Mouse (Mus musculus) kidney, embryonic 16.5 days (tissue): ENCODE data around the gene Atp2b2. TPM values are rescaled to one million over a fixed set of nuclear protein-coding genes. Genes with fewer than 3 reads are reported as not detected.

Experiments used
- ATAC-seq: fragments of 200-750 bp; cut with Nextera tagmentation; 2 replicates; pipeline ENCODE4 v1.8.0; 2017; ENCODE audit warnings: moderate TSS enrichment; ENCODE audit not compliant: low FRiP score, low TSS enrichment
- H3K27ac ChIP-seq: fragments of 300-500 bp; sonication (generic); 2 replicates; pipeline ENCODE4 v1.5.1; 2014; ENCODE audit warnings: low read length
- H3K27me3 ChIP-seq: fragments of 300-500 bp; sonication (generic); 2 replicates; pipeline ENCODE4 v1.6.1; 2014; ENCODE audit warnings: low read length, control low read depth, mixed read lengths; ENCODE audit not compliant: insufficient read depth
- H3K36me3 ChIP-seq: fragments of 300-500 bp; sonication (generic); 2 replicates; pipeline ENCODE4 v1.6.1; 2014; ENCODE audit warnings: low read length, control low read depth, mixed read lengths; ENCODE audit not compliant: insufficient read depth
- H3K4me1 ChIP-seq: fragments of 300-500 bp; sonication (generic); 2 replicates; pipeline ENCODE4 v1.6.1; 2014; ENCODE audit warnings: low read length, control low read depth, mixed read lengths; ENCODE audit not compliant: insufficient read depth
- H3K4me2 ChIP-seq: fragments of 300-500 bp; sonication (generic); replicated peaks from 2 replicates; pipeline ENCODE4 v1.6.1; 2014; ENCODE audit warnings: low read depth, low read length
- H3K4me3 ChIP-seq: fragments of 300-500 bp; sonication (generic); 2 replicates; pipeline ENCODE4 v1.5.1; 2014; ENCODE audit warnings: mild to moderate bottlenecking, low read length
- H3K9ac ChIP-seq: fragments of 300-500 bp; sonication (generic); replicated peaks from 2 replicates; pipeline ENCODE4 v1.6.1; 2014; ENCODE audit warnings: low read length
- H3K9me3 ChIP-seq: fragments of 300-500 bp; sonication (generic); 2 replicates; pipeline ENCODE4 v1.6.1; 2016; ENCODE audit warnings: low read length, control low read depth
- WGBS: fragments of 180-500 bp; shearing (Covaris S2); extraction: QIAGEN DNeasy Blood & Tissue Kit; methylation state at CpG from one replicate; pipeline ENCODE4 v1.1.7; 2014; 5-methylcytosine and 5-hydroxymethylcytosine counted together
- polyA plus RNA-seq: library from polyadenylated mRNA; unstranded; fragments of >200 nt; fragmentation: Nextera tagmentation; extraction: Ambion mirVana; gene quantifications from 2 replicates; pipeline ENCODE4 v1.2.1, GENCODE M21; 2015

The Atp2b2 gene
- polyA plus RNA-seq, 1 experiment from 2014 or later: 0.09 TPM

- Histone ChIP-seq H3K4me2 (no peak overlapping the region), H3K27ac (no peak overlapping the region), H3K9me3 (no peaks in the 10 kb centered on the region), H3K9ac (no peak overlapping the region), H3K4me3 (no peak overlapping the region), H3K36me3 (no peaks in the 10 kb centered on the region), H3K27me3 (no peaks in the 10 kb centered on the region), H3K4me1 (no peaks in the 10 kb centered on the region)
- ATAC-seq: no peak
- WGBS: 86% methylated on average over 2 of the region's 2 CpGs
Observed at GRCm38 (mm10) chr6:113961658-113962057, 80.8 kb downstream of the Atp2b2 start.

- no peaks in the 10 kb centered on the region for H3K4me1 ChIP-seq
- no peak overlapping the region for H3K4me2 ChIP-seq
- no peak overlapping the region for H3K4me3 ChIP-seq
- H3K27ac ChIP-seq: no peak overlapping the region
- H3K27me3 ChIP-seq: no peaks in the 10 kb centered on the region
- 69% methylated on average over 1 of the region's 1 CpGs for WGBS
- ATAC-seq: no peak
- H3K9ac ChIP-seq: no peak overlapping the region
- H3K36me3 ChIP-seq: no peaks in the 10 kb centered on the region
- H3K9me3 ChIP-seq: no peaks in the 10 kb centered on the region
Observed at GRCm38 (mm10) chr6:113959336-113959735, 83.1 kb downstream of the Atp2b2 start.

- H3K27me3 ChIP-seq: no peaks in the 10 kb centered on the region
- no peak overlapping the region for H3K9ac ChIP-seq
- H3K4me1 ChIP-seq: no peaks in the 10 kb centered on the region
- H3K4me2 ChIP-seq: no peak overlapping the region
- no peak overlapping the region for H3K27ac ChIP-seq
- H3K4me3 ChIP-seq: no peak overlapping the region
- no peaks in the 10 kb centered on the region for H3K9me3 ChIP-seq
- H3K36me3 ChIP-seq: no peaks in the 10 kb centered on the region
- 68% methylated on average over 2 of the region's 2 CpGs for WGBS
- no peak for ATAC-seq
Observed at GRCm38 (mm10) chr6:113958714-113959113, 83.7 kb downstream of the Atp2b2 start.

DNA sequence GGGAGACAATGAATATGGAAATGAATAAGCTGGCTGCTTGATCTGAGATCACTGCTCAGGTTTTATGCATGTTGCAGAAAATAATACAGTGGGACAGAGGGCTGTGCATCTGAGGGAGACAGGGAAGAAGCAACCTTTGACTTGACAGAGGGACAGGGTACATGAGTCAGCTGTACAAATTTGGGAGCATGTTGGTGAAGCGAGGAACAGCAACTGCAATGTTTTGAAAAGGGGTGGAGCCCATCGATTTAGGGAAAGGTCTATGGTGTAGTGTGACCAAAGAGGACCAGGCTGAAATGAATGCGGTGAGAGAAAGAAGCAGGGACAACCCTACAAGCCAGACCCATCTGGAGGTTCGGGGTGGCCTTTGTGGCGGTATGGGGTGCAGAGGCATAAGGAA is 84.4 kb downstream of the Atp2b2 start:
- H3K9me3 ChIP-seq: no peaks in the 10 kb centered on the region
- no peak for ATAC-seq
- no peak overlapping the region for H3K4me2 ChIP-seq
- H3K27ac ChIP-seq: no peak overlapping the region
- H3K36me3 ChIP-seq: no peaks in the 10 kb centered on the region
- no peak overlapping the region for H3K9ac ChIP-seq
- H3K4me1 ChIP-seq: no peaks in the 10 kb centered on the region
- H3K4me3 ChIP-seq: no peak overlapping the region
- 82% methylated on average over 5 of the region's 5 CpGs for WGBS
- no peaks in the 10 kb centered on the region for H3K27me3 ChIP-seq

GRCm38 (mm10) chr6:113957232-113957940 is 85.0 kb downstream of the Atp2b2 start:
- no peak overlapping the region for H3K9ac ChIP-seq
- H3K36me3 ChIP-seq: no peaks in the 10 kb centered on the region
- no peaks in the 10 kb centered on the region for H3K27me3 ChIP-seq
- H3K4me3 ChIP-seq: no peak overlapping the region
- no peak overlapping the region for H3K4me2 ChIP-seq
- no peaks in the 10 kb centered on the region for H3K9me3 ChIP-seq
- no peaks in the 10 kb centered on the region for H3K4me1 ChIP-seq
- no peak overlapping the region for H3K27ac ChIP-seq
- WGBS: 79% methylated on average over 19 of the region's 19 CpGs
- ATAC-seq: no peak

DNA sequence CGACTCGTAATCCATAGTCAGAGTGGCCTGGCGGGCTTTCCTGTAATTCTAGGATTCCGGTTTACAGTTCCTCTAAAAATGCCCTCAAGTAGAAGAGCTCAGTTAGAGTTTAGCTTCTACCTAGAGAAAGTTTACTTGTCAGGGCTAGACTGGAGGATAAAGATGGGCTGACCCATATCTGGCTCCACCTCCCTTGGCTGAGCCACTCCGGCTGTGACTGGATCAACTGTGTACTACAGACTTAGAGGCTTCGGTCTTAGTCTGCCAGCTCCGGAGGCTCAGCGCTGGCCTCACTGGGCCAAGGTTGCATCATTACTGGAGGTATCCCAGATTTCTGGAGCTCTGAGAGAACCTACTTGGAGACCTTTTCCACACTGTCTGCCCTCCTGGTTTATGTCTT is 94.9 kb downstream of the Atp2b2 start:
- Histone ChIP-seq H3K27me3 (no peaks in the 10 kb centered on the region), H3K27ac (no peak overlapping the region), H3K4me2 (no peak overlapping the region), H3K4me1 (no peaks in the 10 kb centered on the region), H3K9ac (no peak overlapping the region), H3K4me3 (no peak overlapping the region), H3K9me3 (no peaks in the 10 kb centered on the region), H3K36me3 (no peaks in the 10 kb centered on the region)
- 83% methylated on average over 8 of the region's 8 CpGs for WGBS
- no peak for ATAC-seq

DNA sequence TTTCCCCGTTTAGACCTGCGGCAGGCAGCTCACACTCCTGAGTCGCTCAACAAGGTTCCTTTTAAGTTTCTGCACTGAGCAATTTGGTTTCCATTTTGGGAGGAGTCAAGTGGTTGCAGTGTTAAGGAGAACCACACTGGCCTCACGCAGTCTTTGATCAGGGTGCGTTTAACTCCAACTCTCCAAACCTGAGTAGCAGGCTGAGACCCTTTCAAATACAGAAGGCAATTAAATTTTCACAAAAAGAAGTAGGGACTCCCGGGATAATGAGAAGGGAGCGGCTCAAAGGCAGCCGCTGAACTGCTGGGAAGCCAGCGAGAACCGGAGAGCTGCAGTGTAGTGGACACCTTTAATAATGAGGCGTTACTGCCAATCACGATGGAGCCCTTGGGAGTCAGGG is 100.1 kb downstream of the Atp2b2 start:
- Histone ChIP-seq H3K27me3 (no peaks in the 10 kb centered on the region), H3K9me3 (no peaks in the 10 kb centered on the region), H3K4me2 (no peak overlapping the region), H3K9ac (no peak overlapping the region), H3K4me1 (no peaks in the 10 kb centered on the region), H3K27ac (no peak overlapping the region), H3K36me3 (no peaks in the 10 kb centered on the region), H3K4me3 (no peak overlapping the region)
- ATAC-seq: no peak
- 9% methylated on average over 12 of the region's 12 CpGs for whole genome bisulfite sequencing

DNA sequence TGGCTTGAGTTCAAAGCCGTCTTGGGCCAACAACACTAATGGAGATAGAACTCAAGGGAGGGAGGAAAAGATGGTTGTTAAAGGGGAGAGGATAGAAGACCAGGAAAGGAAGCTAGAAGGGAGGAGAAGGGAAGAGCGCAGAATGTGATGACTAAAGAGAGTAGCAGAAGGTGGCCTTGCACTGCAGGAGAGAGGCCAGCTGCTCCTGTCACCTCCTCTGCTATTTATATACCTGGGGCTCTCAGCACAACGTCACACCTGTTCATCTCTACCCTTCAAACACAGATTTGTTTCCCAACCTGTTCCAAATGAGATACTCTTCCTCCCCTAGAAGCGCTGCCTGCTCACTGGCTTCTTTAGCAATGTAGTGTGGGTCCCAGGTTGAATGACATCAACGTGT is 101.1 kb downstream of the Atp2b2 start:
- H3K36me3 ChIP-seq: no peaks in the 10 kb centered on the region
- no peaks in the 10 kb centered on the region for H3K4me1 ChIP-seq
- no peak overlapping the region for H3K4me3 ChIP-seq
- no peak overlapping the region for H3K9ac ChIP-seq
- no peaks in the 10 kb centered on the region for H3K9me3 ChIP-seq
- no peak for ATAC-seq
- no peak overlapping the region for H3K27ac ChIP-seq
- no peak overlapping the region for H3K4me2 ChIP-seq
- 70% methylated on average over 5 of the region's 5 CpGs for WGBS
- no peaks in the 10 kb centered on the region for H3K27me3 ChIP-seq

DNA sequence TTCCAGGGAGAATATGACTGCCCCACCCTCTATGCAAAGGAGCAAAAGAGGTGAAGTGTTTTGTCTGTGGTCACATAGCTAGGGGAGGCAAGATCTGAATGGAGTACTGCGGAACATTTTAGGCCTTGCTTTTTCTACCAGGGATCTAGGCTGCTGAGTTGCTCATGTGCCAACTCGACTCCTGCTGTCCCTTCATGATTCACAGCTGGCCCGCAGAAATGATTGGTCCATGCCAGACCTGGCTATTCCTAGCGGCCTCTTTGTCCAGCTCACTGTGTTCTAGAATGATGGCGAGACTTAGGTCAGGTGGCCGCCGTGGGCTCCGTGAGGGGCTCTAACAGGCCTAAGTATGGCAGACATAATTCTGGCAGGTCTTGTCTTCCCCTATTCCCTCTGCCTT is 103.0 kb downstream of the Atp2b2 start:
- Histone ChIP-seq H3K27ac (no peak overlapping the region), H3K4me2 (no peak overlapping the region), H3K9ac (no peak overlapping the region), H3K4me1 (no peaks in the 10 kb centered on the region), H3K4me3 (no peak overlapping the region), H3K36me3 (no peaks in the 10 kb centered on the region), H3K9me3 (no peaks in the 10 kb centered on the region), H3K27me3 (no peaks in the 10 kb centered on the region)
- no peak for ATAC-seq
- WGBS: 92% methylated on average over 8 of the region's 8 CpGs

DNA sequence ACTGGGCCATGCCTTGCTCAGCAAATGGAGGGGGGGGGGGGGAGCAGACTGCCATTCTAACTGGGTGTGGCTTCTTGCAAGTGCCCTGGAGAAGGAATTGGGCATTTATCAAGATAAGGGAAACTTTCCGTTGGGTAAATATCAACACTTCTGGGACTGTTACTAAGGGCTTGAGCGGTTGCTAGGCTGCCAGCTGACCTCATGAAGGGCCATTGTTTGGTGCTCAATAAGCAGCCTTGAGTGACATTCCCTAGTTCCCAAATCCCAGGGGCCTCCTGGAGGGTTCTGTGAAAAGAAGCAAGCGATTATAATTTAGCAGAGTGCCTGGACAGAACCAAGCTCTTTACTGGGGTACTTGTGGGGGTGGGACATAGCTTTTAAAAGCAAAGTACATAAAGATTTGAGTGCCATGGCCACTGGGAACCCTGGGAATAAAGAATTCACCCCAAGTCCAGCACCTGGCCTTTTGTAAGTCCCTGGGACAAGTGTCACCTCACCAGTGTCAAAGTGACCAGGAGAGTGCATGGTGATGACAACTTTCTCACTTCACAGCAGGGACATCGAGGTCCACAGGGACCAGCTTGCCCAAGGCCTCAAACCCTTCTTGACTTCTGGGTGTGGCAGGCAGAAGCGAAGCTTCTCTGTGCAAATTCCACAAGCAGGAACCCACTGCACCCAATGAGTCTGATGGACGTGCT is 105.5 kb downstream of the Atp2b2 start:
- 51% methylated on average over 6 of the region's 6 CpGs for WGBS
- Histone ChIP-seq H3K9me3 (no peaks in the 10 kb centered on the region), H3K36me3 (no peaks in the 10 kb centered on the region), H3K4me2 (no peak overlapping the region), H3K27me3 (no peaks in the 10 kb centered on the region), H3K9ac (no peak overlapping the region), H3K4me3 (no peak overlapping the region), H3K27ac (no peak overlapping the region), H3K4me1 (no peaks in the 10 kb centered on the region)
- no peak for ATAC-seq
